Mouse (Mus musculus) MEL (cell line): ENCODE results near the gene Wdr41.

Experiments
- CTCF ChIP-seq, 3 experiments: IDR thresholded peaks in 2 of 3; conservative IDR thresholded peaks in 1 of 3; 2 replicates each; pipeline ENCODE4 v1.5.1; 2011 to 2012; ENCODE audit warnings: low read length in 3 of 3, low read depth in 2 of 3, mild to moderate bottlenecking in 2 of 3, improper control_type of control experiment in 1 of 3, inconsistent platforms in 1 of 3, mixed read lengths in 1 of 3, moderate library complexity in 1 of 3; ENCODE audit not compliant: control insufficient read depth in 1 of 3, insufficient read depth in 1 of 3, poor library complexity in 1 of 3, severe bottlenecking in 1 of 3
- EP300 ChIP-seq, 2 experiments: IDR thresholded peaks; 2 replicates each; pipeline ENCODE4 v1.6.1; 2011; ENCODE audit warnings: improper control_type of control experiment in 2 of 2, low read length in 2 of 2, low read depth in 1 of 2, mild to moderate bottlenecking in 1 of 2
- MAFK ChIP-seq: IDR thresholded peaks from 2 replicates; pipeline ENCODE4 v1.6.1; 2011; ENCODE audit warnings: low read depth, mild to moderate bottlenecking, low read length, improper control_type of control experiment, borderline replicate concordance
- POLR2A ChIP-seq, 2 experiments: IDR thresholded peaks; 2 replicates each; pipeline ENCODE4 v1.6.1; 2011 to 2012; ENCODE audit warnings: low read length in 2 of 2, mild to moderate bottlenecking in 2 of 2, control low read depth in 1 of 2, improper control_type of control experiment in 1 of 2, low read depth in 1 of 2, moderate library complexity in 1 of 2; ENCODE audit not compliant: control insufficient read depth in 1 of 2, insufficient read depth in 1 of 2, poor library complexity in 1 of 2
- POLR2AphosphoS5 ChIP-seq: IDR thresholded peaks from 2 replicates; pipeline ENCODE4 v1.6.1; 2012; ENCODE audit warnings: low read depth, borderline replicate concordance, mild to moderate bottlenecking, inconsistent platforms, low read length, moderate library complexity, mixed read lengths
- USF1 ChIP-seq: IDR thresholded peaks from 2 replicates; pipeline ENCODE4 v1.6.1; 2014; ENCODE audit warnings: low read depth, mild to moderate bottlenecking, inconsistent platforms, low read length, improper control_type of control experiment, moderate library complexity
- ZMIZ1 ChIP-seq: IDR thresholded peaks from 2 replicates; pipeline ENCODE4 v1.6.1; 2012; ENCODE audit warnings: low read depth, mild to moderate bottlenecking, inconsistent platforms, low read length, improper control_type of control experiment, moderate library complexity

GRCm38 (mm10) chr13:95055742-95056388, 79.7 kb downstream of the Wdr41 start:
- TF ChIP-seq MAFK = no peak
- no peak for TF ChIP-seq EP300 (IDR thresholded peaks at IDR 0.05; ENCODE audit: low read depth in 1 of 2, low read length in 2 of 2)
- no peak for TF ChIP-seq POLR2AphosphoS5
- TF ChIP-seq POLR2A (IDR thresholded peaks at IDR 0.05; ENCODE audit: control insufficient read depth in 1 of 2, insufficient read depth in 1 of 2, low read depth in 1 of 2, low read length in 2 of 2, poor library complexity in 1 of 2) = no peak
- no peak for TF ChIP-seq USF1
- no peak for TF ChIP-seq CTCF (IDR thresholded peaks at IDR 0.05 in 2 of 3, conservative IDR thresholded peaks at IDR 0.05 in 1 of 3; ENCODE audit: control insufficient read depth in 1 of 3, insufficient read depth in 1 of 3, low read depth in 2 of 3, low read length in 3 of 3, poor library complexity in 1 of 3, severe bottlenecking in 1 of 3)
- TF ChIP-seq ZMIZ1 = no peak
